Mouse (Mus musculus): ENCODE measurements around the gene Il12rb1.
A peak's percentile ranks its signal among the peaks of the same experiment; 100 is the strongest.

Il12rb1 gene

GRCm38 (mm10) chr8:70833018-70833482 is 24.8 kb downstream of the Il12rb1 start:
- peak; percentile 59 for DNase-seq

GRCm38 (mm10) chr8:70833520-70833919 is 25.3 kb downstream of the Il12rb1 start:
- peak; percentile 72 for DNase-seq

- no peak for DNase-seq
Measured at GRCm38 (mm10) chr8:70834071-70834470, 25.8 kb downstream of the Il12rb1 start.

GRCm38 (mm10) chr8:70836666-70837065 is 28.4 kb downstream of the Il12rb1 start:
- DNase-seq: no peak

GRCm38 (mm10) chr8:70838654-70839407 is 30.6 kb downstream of the Il12rb1 start:
- no peak for DNase-seq

- DNase-seq: peak; percentile 99
Measured at GRCm38 (mm10) chr8:70839408-70840351, 31.4 kb downstream of the Il12rb1 start, which contains the start of gene Arrdc2. TSS of gene Arrdc2 (minus strand) at chr8:70839720.

- peak; percentile 71 for DNase-seq
Measured at GRCm38 (mm10) chr8:70840590-70840989, 32.3 kb downstream of the Il12rb1 start.

- peak; percentile 96 for DNase-seq
Measured at GRCm38 (mm10) chr8:70841147-70842072, 33.2 kb downstream of the Il12rb1 start.

GRCm38 (mm10) chr8:70842484-70842883 is 34.2 kb downstream of the Il12rb1 start:
- no peak for DNase-seq

GRCm38 (mm10) chr8:70843214-70843773 is 35.0 kb downstream of the Il12rb1 start:
- no peak for DNase-seq

GRCm38 (mm10) chr8:70843941-70844340 is 35.7 kb downstream of the Il12rb1 start:
- DNase-seq: no peak

GRCm38 (mm10) chr8:70844523-70844922 is 36.3 kb downstream of the Il12rb1 start:
- peak; percentile 92 for DNase-seq

GRCm38 (mm10) chr8:70845108-70845507 is 36.9 kb downstream of the Il12rb1 start:
- no peak for DNase-seq

- no peak for DNase-seq
Measured at GRCm38 (mm10) chr8:70846371-70847154, 38.3 kb downstream of the Il12rb1 start.

GRCm38 (mm10) chr8:70849333-70849990 is 41.2 kb downstream of the Il12rb1 start:
- DNase-seq: no peak

- no peak for DNase-seq
Measured at GRCm38 (mm10) chr8:70850132-70850845, 42.0 kb downstream of the Il12rb1 start.

GRCm38 (mm10) chr8:70850947-70851346 is 42.7 kb downstream of the Il12rb1 start:
- DNase-seq: no peak

GRCm38 (mm10) chr8:70851837-70852236 is 43.6 kb downstream of the Il12rb1 start:
- no peak for DNase-seq

GRCm38 (mm10) chr8:70852595-70853231 is 44.5 kb downstream of the Il12rb1 start:
- DNase-seq: no peak

All from kidney, adult 18-20 months (tissue).